Mouse (Mus musculus): ENCODE data around the gene Ccdc188.

DNA sequence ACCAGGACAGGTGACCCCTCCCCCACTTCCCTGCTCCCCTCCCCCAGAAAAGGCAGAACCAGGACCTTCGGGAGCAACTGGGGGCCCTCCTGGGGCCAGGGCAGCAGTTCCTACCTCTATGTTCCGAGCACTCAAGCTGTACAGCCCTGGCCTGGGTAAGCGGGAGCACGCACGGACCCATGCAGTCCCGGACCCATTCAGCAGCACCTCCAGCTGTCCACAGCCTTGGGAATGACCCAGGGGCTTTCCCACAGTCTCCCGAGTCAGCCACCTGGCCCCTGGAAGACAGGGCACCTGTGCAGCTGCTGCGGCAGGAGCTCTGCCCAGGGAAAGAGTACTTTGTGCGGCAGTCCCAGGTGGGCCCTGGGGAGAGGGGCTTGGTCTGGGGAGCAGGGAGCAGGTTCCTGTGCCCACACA, 909 bp downstream of the Ccdc188 start:
- TF ChIP-seq POLR2A (IDR thresholded peaks at IDR 0.05; ENCODE audit: insufficient read depth, low read length) (no peak), CTCF (IDR thresholded peaks at IDR 0.05; ENCODE audit: low read depth, low read length) (no peak)

Measured in ES-Bruce4 (cell line).